Mouse (Mus musculus) limb, embryonic 13.5 days (tissue): ENCODE measurements around the gene Gprin1. TPM values are rescaled to one million over a fixed set of nuclear protein-coding genes. Genes with fewer than 3 reads are reported as not detected.

Source experiments
- ATAC-seq: fragments of 200-750 bp; cut with Nextera tagmentation; 2 replicates; pipeline ENCODE4 v1.8.0; 2017; ENCODE audit warnings: low read depth, moderate number of reproducible peaks, moderate TSS enrichment; ENCODE audit not compliant: low FRiP score
- H3K27ac ChIP-seq: fragments of 300-500 bp; sonication (generic); 2 replicates; pipeline ENCODE4 v1.5.1; 2015; ENCODE audit warnings: inconsistent platforms, mild to moderate bottlenecking, moderate library complexity
- H3K27me3 ChIP-seq: fragments of 300-500 bp; sonication (generic); 2 replicates; pipeline ENCODE4 v1.6.1; 2015; ENCODE audit warnings: mild to moderate bottlenecking, inconsistent platforms
- H3K36me3 ChIP-seq: fragments of 300-500 bp; sonication (generic); 2 replicates; pipeline ENCODE4 v1.6.1; 2015; ENCODE audit warnings: inconsistent platforms, mild to moderate bottlenecking, moderate library complexity
- H3K4me1 ChIP-seq: fragments of 300-500 bp; sonication (generic); 2 replicates; pipeline ENCODE4 v1.6.1; 2015; ENCODE audit warnings: inconsistent platforms
- H3K4me2 ChIP-seq: fragments of 300-500 bp; sonication (generic); replicated peaks from 2 replicates; pipeline ENCODE4 v1.6.1; 2015; ENCODE audit warnings: inconsistent platforms, mild to moderate bottlenecking, moderate library complexity
- H3K4me3 ChIP-seq: fragments of 300-500 bp; sonication (generic); 2 replicates; pipeline ENCODE4 v1.5.1; 2015; ENCODE audit warnings: moderate library complexity, mild to moderate bottlenecking, inconsistent platforms
- H3K9ac ChIP-seq: fragments of 300-500 bp; sonication (generic); 2 replicates; pipeline ENCODE4 v1.6.1; 2015; ENCODE audit warnings: mild to moderate bottlenecking, inconsistent platforms
- H3K9me3 ChIP-seq: fragments of 300-500 bp; sonication (generic); 2 replicates; pipeline ENCODE4 v1.6.1; 2016; ENCODE audit warnings: inconsistent platforms
- WGBS: fragments of 180-500 bp; shearing (Covaris S2); methylation state at CpG from one replicate; pipeline ENCODE4 v1.1.7; 2015; 5-methylcytosine and 5-hydroxymethylcytosine counted together
- polyA plus RNA-seq: library from polyadenylated mRNA; unstranded; fragments of >200 nt; fragmentation: Nextera tagmentation; extraction: Ambion mirVana; gene quantifications from 2 replicates; pipeline ENCODE4 v1.2.1, GENCODE M21; 2015

Gene Gprin1
- polyA plus RNA-seq, 1 experiment from 2014 or later = 0.20 TPM

DNA sequence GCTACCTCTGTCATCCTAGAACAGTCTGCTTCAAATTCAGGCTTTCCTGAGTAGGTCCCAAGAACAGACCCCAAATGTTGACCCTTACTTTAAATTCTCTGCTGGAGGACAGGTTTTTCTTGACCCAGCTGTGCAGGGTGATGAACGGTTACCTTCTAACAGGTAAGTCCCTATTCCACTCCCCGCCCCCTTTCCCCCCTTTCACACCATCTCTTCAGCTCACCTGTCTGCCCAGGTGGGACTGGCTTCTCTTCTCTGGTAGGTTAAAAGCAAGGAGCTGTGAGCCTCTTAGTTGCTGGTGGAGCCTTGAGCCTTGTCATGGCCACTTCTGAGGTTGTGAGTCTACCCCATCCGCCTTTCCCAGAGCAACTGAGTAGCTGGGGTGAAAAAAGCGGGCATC, 34.0 kb upstream of the Gprin1 start, which contains the start of gene Eif4e1b:
TSS of gene Eif4e1b (plus strand) at position 301 of the 400 bp plus-strand sequence.
- Histone ChIP-seq H3K4me1 (0 out of 2 replicates have a peak, but pooled peaks cover 3% of the 10 kb centered on the region), H3K4me2 (no peak within 1 kb of the TSS), H3K27ac (no peak within 1 kb of the TSS), H3K9me3 (no peaks in the 10 kb centered on the region), H3K36me3 (no peaks in the 10 kb centered on the region), H3K27me3 (peaks cover 6% of the 10 kb centered on the region), H3K9ac (no peak within 1 kb of the TSS), H3K4me3 (no peak within 1 kb of the TSS)
- no peak for ATAC-seq
- 84% methylated on average over 4 of the region's 4 CpGs for WGBS

DNA sequence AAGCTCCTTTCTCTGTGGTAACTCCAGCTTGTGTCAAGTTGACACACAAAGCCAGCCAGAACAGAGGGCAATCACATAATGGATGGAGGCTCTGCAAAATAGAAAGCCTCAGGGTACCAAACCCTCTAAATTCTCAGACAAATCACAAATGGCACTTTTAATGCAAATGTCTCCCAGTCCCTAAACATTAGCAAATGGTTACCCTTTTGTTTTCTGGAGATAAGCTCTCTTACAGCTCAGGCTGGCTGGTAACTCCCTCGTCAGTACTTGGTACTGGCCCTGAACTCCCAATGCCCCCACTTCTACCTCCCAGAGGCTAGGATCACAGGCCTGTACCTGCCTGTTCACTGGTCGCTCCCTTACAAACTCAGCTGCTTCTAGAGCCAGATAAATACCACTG, 33.6 kb upstream of the Gprin1 start:
- no peaks in the 10 kb centered on the region for H3K36me3 ChIP-seq

DNA sequence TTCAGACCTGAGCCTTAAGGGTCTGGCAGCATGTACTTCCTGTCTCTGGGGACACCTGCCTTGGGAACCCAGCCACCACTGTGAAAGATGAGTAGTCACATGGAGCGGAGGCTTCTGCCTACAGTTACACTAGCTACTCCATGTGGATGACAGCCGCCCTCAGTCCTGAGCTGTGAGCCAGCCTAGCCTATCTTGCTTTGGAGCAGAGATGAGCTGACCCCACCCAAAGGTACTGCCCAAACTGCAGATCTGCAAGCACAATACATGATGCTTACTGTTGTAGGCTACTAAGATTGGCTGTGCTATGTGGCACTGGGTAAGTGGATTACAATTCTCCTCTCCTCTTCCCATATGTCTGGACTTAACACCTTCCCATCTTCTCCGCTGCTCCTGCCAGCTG, 31.4 kb upstream of the Gprin1 start:
- 0 out of 2 replicates have a peak, but pooled peaks cover 3% of the 10 kb centered on the region for H3K4me1 ChIP-seq
- ATAC-seq = no peak
- no peak overlapping the region for H3K4me3 ChIP-seq
- H3K36me3 ChIP-seq = no peaks in the 10 kb centered on the region
- no peak overlapping the region for H3K4me2 ChIP-seq
- WGBS = 77% methylated on average over 3 of the region's 3 CpGs
- H3K9me3 ChIP-seq = no peaks in the 10 kb centered on the region
- no peak overlapping the region for H3K27ac ChIP-seq
- H3K9ac ChIP-seq = no peak overlapping the region
- H3K27me3 ChIP-seq = no peaks in the 10 kb centered on the region

More for the DNA sequence above, 33.6 kb upstream of the Gprin1 start:
- H3K27me3 ChIP-seq = peaks cover 2% of the 10 kb centered on the region
- H3K4me1 ChIP-seq = 0 out of 2 replicates have a peak, but pooled peaks cover 3% of the 10 kb centered on the region
- H3K9me3 ChIP-seq = no peaks in the 10 kb centered on the region
- WGBS = 53% methylated on average over 2 of the region's 2 CpGs
- no peak overlapping the region for H3K27ac ChIP-seq
- ATAC-seq = no peak
- H3K4me2 ChIP-seq = no peak overlapping the region
- H3K9ac ChIP-seq = no peak overlapping the region
- no peak overlapping the region for H3K4me3 ChIP-seq

DNA sequence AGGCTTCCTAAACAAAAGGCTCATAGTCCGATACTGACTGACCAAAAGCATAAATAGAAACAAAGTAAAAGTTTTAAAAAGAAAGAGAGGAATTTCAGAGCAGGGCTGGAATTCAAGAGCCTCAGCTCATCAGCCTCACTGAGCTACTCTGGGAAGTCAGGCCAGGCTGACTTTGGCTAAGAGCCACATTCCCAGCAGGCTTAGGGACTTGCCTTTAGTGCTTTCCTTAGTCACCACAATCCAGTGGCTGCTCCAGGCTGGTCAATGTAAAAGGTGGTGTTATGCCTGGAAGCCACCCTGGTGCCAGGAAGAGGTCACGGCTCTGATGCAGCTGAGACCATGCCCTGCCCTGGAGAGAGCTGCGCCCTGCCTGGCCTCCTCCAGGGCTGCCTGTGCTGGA, 30.9 kb upstream of the Gprin1 start:
- H3K36me3 ChIP-seq = no peaks in the 10 kb centered on the region
- H3K9ac ChIP-seq = no peak overlapping the region
- H3K9me3 ChIP-seq = no peaks in the 10 kb centered on the region
- H3K27ac ChIP-seq = no peak overlapping the region
- H3K27me3 ChIP-seq = no peaks in the 10 kb centered on the region
- WGBS = 73% methylated on average over 3 of the region's 3 CpGs
- no peak for ATAC-seq
- H3K4me3 ChIP-seq = no peak overlapping the region
- no peak overlapping the region for H3K4me2 ChIP-seq
- H3K4me1 ChIP-seq = 0 out of 2 replicates have a peak, but pooled peaks cover 3% of the 10 kb centered on the region

DNA sequence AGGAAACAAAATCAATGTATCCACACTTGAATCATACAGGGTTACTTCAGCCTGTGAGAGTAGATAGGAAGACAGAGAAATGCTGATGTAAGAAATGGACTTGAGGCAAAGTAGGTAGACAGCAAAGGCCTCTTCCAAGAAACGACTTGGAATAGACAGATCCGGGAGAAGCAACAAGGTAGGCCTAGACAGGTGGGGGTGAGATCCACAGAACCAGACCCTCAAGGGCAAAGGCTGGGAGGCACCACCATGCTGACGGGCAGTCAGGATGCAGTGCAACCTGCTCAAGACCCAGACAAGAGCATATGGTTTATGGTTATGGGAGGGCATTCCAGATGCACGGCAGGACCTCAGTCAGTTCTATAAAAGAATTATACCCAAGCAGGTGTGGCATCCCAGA, 17.3 kb upstream of the Gprin1 start:
- Histone ChIP-seq H3K4me3 (no peak overlapping the region), H3K4me2 (no peak overlapping the region), H3K9me3 (no peaks in the 10 kb centered on the region), H3K4me1 (peaks cover 11% of the 10 kb centered on the region), H3K27me3 (peaks cover 63% of the 10 kb centered on the region), H3K36me3 (no peaks in the 10 kb centered on the region), H3K27ac (no peak overlapping the region), H3K9ac (no peak overlapping the region)
- WGBS = 63% methylated on average over 4 of the region's 4 CpGs
- no peak for ATAC-seq

DNA sequence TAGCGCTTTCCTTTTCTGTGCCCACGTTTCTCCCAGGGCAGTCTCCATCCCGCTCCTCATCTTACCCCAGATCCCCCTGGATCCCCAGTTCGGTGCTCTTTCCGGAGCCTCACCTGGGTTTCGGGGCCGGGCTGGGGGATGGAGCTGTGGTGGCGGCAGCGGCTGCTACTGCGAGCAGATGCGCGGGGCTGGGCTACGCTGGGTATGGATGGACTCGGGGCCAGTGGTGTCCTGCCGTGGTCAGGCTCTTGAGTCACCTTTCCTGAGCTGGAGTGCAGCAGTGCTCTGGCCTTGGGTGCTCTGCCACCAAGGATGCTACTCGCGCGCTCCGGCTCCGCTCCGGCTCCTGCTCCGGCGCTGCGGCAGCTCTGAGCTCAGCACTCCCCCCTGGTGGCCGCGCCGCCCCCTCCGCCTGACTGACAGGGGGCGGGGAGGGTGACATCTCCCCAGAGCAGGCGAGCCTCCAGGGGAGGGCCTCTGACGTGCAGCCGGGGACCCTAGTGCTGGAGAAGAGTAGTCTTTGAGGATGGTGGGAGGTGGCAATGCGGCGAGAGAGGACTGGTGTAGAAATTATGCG, 16.6 kb upstream of the Gprin1 start, which contains the start of gene Sncb:
TSS of gene Sncb (minus strand) at position 404 of the 577 bp plus-strand sequence.
- H3K9me3 ChIP-seq = no peaks in the 10 kb centered on the region
- no peak within 1 kb of the TSS for H3K27ac ChIP-seq
- H3K4me1 ChIP-seq = peaks cover 11% of the 10 kb centered on the region
- H3K9ac ChIP-seq = no peak within 1 kb of the TSS
- ATAC-seq = no peak; the same call in 1 of the 2 replicates
- peak within 1 kb of the TSS; percentile 61 for H3K4me2 ChIP-seq
- peak within 1 kb of the TSS; percentile 37 for H3K4me3 ChIP-seq
- no peaks in the 10 kb centered on the region for H3K36me3 ChIP-seq
- H3K27me3 ChIP-seq = peaks cover 68% of the 10 kb centered on the region
- WGBS = under 1% methylated on average over 35 of the region's 35 CpGs

DNA sequence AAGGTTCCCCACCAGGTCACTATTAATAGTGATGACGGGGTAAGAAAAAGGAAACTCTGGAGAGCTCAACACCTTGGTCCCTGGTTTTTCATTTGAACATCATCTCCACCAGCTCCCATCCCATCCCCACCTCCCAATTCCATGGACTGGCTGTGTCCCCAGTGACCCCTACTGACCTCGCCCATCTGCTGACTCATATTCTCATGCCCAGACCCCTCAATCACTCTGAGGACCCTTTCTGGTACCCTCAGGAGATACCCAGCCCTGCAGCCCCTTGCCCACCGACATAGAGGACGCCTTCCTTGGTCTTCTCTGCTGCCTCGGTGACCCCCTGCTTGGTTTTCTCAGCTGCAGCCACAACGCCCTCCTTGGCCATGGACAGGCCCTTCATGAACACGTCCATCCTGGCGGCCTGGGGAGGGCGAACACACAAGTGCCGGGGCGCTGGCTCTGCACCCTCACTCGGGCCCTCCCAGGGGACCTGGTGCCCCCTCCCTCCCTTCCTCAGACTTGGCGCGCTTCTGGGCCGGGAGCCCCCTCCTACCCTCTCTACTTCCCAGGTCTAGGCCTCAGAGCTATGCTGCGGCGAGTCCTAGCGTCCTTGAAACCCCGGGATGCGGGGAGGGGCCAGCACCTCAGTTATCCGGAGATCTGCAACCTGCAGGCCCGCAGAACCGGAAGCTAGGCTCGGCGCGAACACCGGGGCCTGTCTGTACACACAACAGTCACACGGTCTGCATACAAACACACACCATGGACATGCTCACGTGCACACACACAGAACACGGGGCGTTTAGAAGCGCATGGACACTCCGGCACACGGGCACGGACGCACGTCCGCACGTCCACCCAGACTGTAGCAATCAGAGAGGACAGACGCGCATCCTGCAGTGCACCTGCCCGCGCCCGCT, 15.9 kb upstream of the Gprin1 start:
- Histone ChIP-seq H3K9ac (no peak overlapping the region), H3K36me3 (no peaks in the 10 kb centered on the region), H3K27me3 (peaks cover 75% of the 10 kb centered on the region), H3K4me2 (peak overlapping the region; percentile 61), H3K27ac (no peak overlapping the region), H3K4me3 (peak overlapping the region; percentile 37), H3K4me1 (peaks cover 11% of the 10 kb centered on the region), H3K9me3 (no peaks in the 10 kb centered on the region)
- no peak for ATAC-seq
- WGBS = 4% methylated on average over 44 of the region's 44 CpGs

DNA sequence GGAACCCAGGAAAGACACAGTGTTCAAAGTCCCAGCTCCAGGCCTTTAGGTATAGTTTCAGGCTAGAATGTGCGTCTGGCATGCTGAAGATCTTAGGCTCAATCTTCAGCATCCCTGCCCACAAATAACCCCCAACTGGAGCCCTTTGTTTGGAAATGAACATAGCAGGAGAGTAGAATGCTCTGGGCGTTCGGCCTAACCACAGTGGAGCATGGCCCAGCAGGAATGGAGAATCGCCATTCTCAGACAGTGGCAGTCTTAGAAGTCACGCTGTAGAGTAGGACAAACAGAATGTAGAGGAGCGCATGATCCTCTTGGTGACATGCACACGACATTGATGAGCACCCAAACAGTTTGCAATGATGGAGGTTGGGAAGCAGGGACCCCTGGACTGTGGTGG, 11.2 kb upstream of the Gprin1 start:
- Histone ChIP-seq H3K9ac (no peak overlapping the region), H3K4me1 (peaks cover 17% of the 10 kb centered on the region), H3K27me3 (peaks cover 82% of the 10 kb centered on the region), H3K27ac (no peak overlapping the region), H3K36me3 (no peaks in the 10 kb centered on the region), H3K4me2 (no peak overlapping the region), H3K4me3 (no peak overlapping the region), H3K9me3 (no peaks in the 10 kb centered on the region)
- no peak for ATAC-seq
- 76% methylated on average over 7 of the region's 7 CpGs for WGBS

DNA sequence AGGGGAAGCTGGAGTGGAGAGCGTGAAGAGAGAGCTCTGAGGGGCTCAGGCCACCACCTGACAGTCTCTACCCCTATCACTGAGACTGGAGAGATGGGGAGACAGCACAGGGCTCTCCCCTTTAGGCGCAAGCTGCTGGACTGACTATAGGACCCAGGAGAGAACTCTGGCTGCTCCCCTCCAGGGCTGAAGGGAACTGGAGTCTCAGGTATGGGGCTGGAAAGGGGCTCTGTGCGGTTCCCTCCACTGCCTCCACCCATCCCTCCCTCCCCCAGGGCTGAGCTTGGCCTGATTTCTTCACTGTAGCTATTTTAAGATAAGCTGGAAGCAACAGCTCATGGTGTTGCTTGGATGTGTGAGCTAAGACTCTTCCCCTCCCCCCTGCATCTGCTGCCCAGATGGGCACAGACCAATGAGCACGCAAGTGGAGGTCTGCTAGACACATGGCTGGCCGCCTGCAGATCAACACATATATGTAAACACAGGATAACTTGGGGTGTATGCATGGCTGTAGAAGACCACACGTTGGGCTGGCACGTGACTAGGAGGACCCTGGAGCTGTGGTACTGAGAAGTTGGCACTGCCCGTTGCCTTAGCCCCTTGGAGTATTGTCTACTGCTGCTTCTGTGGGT, 10.6 kb upstream of the Gprin1 start:
- no peak overlapping the region for H3K27ac ChIP-seq
- H3K27me3 ChIP-seq = peaks cover 81% of the 10 kb centered on the region
- ATAC-seq = no peak
- no peak overlapping the region for H3K4me2 ChIP-seq
- H3K4me3 ChIP-seq = no peak overlapping the region
- no peaks in the 10 kb centered on the region for H3K36me3 ChIP-seq
- H3K9me3 ChIP-seq = no peaks in the 10 kb centered on the region
- peaks cover 13% of the 10 kb centered on the region; the same call in 1 of the 2 replicates for H3K4me1 ChIP-seq
- WGBS = 50% methylated on average over 8 of the region's 8 CpGs
- no peak overlapping the region for H3K9ac ChIP-seq

DNA sequence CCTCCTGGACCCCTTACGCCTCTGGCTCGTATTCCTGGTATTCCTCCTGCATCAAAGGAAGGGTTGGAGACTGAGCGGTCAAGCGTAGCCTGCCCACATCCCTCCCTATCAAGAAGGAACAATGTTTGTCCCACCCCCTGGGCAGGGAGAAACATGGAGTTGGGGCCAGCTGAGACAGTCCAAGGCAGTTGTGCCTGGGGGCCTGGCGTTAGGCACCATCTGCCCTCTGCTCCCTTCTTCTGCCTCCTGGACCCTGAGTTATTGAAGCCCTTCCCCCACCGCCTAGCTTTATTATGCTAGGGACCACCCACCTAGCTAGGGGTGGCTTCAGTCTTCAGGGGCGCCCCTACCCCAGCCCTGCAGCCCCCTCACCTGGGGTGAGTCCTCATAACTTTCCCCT, 9.8 kb upstream of the Gprin1 start:
- Histone ChIP-seq H3K27me3 (peaks cover 79% of the 10 kb centered on the region), H3K27ac (no peak overlapping the region), H3K4me2 (no peak overlapping the region), H3K9me3 (no peaks in the 10 kb centered on the region), H3K36me3 (no peaks in the 10 kb centered on the region), H3K9ac (no peak overlapping the region), H3K4me1 (peaks cover 13% of the 10 kb centered on the region; the same call in 1 of the 2 replicates), H3K4me3 (no peak overlapping the region)
- WGBS = 18% methylated on average over 7 of the region's 7 CpGs
- no peak for ATAC-seq

DNA sequence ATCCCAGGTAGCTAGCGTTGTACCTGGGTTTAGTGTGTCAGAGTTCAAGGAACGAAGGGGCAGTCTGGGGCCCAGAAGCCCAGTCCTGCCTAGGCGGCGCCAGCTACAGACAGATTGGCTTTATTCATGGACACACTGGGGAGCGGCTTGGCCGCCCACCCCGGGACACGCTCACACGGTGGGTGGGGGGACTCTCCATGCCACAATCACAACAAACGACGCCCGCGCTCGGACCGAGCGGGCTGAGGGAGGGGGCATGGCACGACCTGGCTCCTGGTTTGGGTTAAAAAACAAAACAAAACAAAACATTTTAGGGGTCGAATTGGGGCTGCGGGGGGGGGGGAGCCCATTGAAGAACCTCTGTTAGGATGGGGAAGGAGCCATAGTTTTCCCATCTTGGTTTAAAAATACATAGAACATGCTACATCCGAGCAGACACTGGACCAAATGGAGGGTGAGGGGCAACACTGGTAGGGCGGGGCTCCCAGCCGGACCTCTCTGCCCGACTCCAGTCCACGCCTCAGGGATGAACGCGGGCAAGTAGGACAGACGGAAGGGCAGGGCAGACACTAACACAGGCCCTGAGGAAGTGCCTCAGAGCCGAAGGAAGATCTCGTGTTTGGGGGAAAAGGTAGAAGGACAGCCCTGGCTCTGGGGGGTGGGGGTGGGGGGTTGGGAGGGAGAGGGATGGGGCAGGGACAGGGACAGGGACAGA, 9.2 kb upstream of the Gprin1 start:
- Histone ChIP-seq H3K36me3 (no peaks in the 10 kb centered on the region), H3K4me1 (peaks cover 13% of the 10 kb centered on the region; the same call in 1 of the 2 replicates), H3K4me3 (peak overlapping the region; percentile 42), H3K4me2 (peak overlapping the region; percentile 70), H3K27ac (no peak overlapping the region), H3K9me3 (no peaks in the 10 kb centered on the region), H3K9ac (no peak overlapping the region), H3K27me3 (peaks cover 79% of the 10 kb centered on the region)
- no peak for ATAC-seq
- 1% methylated on average over 29 of the region's 29 CpGs for WGBS
